Mouse (Mus musculus) T-cell, adult 2 months (primary cell): Measurements from ENCODE around the gene Ccm2l.
A peak's percentile ranks its signal among the peaks of the same experiment; 100 is the strongest.

Source experiments
- DNase-seq: peaks from one replicate; pipeline ENCODE4 v3.0.0; 2022; ENCODE audit warnings: low spot score

Gene Ccm2l

DNA sequence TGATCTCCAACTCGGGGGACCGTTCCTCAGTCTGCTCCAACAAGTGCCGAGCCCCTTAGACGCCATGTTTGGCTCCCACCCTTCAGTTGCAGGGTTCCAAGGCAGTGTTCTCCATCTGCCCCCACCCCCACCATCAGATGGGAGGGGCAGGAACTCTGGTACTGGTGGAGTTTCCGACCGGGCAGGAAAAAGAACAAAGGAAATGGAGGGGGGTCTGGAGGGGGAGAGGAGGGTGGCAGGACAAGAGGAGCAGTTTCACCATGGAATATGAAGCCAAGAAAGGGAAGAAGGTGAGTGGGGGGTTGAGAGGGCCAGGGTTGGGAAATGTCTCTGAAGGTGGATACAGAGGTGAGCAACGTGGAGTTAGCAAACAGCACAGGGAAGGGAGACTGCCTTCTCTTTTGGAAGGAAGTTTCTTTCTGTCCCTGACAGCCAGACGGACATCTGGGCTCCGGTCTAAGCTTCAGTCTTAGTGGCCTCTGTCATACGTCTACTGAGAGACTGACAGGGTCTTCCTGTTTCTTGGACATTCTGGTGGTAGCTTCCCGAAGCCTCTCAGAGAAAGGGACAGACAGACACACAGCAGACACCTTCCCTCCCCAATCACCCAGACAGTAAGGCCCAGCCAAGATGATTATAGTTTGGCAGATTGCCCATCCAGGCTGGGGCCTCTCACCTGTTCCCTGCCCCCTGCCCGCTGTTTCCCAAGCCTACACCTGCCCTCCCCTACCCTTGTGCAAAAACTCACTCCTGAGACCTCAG, at the start of gene Ccm2l:
Gene Ccm2l (plus strand): TSS at position 209 of the 762 bp plus-strand sequence.
- DNase-seq, result no peak

GRCm38 (mm10) chr2:153016786-153017185, 49.0 kb upstream of the Ccm2l start:
- no peak for DNase-seq

DNA sequence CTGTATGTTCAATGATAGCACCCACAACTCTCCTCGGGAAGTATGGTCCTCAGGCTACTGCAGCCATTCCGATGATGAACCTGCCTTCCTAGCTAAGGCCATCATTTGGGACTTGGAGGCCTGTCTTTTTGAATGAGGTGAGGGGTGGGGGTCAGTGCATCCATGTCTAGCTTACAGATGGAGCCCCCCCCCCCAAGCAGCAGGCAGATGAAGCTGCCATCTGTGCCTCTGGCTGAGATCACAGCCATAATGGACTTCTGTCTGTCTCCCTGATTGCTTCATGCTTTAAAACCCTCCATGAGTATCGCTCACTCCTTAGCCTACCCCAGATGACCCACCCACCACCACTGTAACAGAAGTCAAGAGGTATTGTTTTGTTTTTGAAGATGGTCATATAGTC, 46.4 kb upstream of the Ccm2l start:
- DNase-seq, result no peak

DNA sequence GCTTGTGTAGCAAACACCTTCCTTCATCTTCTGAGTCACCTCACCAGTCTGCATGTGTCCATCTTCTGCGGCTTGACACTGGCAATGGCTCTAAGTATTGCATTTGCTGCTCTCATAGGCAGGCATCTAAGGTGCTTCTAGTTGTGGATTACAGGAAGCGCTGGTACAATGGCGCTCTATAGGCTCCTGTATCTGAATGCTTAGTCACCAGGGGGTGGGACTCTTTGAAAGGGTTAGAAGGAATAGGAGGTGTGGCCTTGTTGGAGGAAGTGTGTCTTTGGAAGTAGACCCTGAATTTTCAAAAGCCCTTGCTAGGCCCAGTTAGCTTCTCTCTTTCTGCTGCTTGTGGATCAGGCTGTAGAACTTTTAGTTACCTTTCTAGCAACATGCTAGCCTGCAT, 44.6 kb upstream of the Ccm2l start:
- no peak for DNase-seq

DNA sequence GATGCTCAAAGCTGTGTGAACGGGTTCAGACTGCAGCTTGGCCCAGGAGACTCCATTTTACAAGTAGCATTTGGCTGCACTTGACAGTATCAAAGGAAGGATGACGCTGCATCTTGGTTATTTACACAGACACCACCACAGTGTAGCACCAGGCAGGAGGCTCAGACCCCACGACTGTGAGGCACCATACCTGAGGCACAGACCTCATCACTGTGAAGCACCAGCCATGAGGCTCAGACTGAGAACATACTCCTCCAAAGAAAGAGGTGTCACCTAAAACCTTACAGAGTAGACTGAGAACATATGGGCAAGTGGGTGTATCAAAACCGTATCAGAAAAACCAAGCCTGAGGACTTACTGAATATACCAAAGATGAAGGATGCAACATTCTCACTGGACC, 42.9 kb upstream of the Ccm2l start:
- DNase-seq, result no peak

- no peak for DNase-seq
Observed at GRCm38 (mm10) chr2:153026052-153026451, 39.7 kb upstream of the Ccm2l start.

GRCm38 (mm10) chr2:153027501-153027900, 38.3 kb upstream of the Ccm2l start:
- no peak for DNase-seq

DNA sequence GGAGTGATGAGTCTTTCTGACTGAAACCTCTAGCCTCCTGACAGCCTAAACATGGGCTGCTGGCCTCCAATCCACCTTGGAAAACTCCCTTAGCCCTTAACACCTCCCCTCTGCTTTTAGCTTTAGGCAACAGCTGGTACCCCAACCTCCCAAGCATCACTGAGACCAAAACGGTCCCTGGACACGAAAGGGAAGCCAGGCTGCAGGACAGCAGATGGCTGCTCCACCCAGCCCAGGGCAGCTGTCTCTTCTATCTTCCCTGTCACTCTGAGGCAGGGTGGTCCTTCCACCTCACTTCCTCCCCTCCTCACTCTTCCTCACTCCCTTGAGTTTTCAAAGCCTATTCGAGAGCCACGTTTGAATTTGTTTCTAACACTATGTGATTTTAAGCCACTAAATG, 35.3 kb upstream of the Ccm2l start:
- DNase-seq, result no peak

GRCm38 (mm10) chr2:153031126-153032082, 34.4 kb upstream of the Ccm2l start, which contains the start of gene Xkr7:
TSS of gene Xkr7 (plus strand) at chr2:153031852.
- no peak for DNase-seq

GRCm38 (mm10) chr2:153032083-153032842, 33.5 kb upstream of the Ccm2l start:
- peak; percentile 60 for DNase-seq

GRCm38 (mm10) chr2:153032973-153033372, 32.8 kb upstream of the Ccm2l start:
- no peak for DNase-seq

DNA sequence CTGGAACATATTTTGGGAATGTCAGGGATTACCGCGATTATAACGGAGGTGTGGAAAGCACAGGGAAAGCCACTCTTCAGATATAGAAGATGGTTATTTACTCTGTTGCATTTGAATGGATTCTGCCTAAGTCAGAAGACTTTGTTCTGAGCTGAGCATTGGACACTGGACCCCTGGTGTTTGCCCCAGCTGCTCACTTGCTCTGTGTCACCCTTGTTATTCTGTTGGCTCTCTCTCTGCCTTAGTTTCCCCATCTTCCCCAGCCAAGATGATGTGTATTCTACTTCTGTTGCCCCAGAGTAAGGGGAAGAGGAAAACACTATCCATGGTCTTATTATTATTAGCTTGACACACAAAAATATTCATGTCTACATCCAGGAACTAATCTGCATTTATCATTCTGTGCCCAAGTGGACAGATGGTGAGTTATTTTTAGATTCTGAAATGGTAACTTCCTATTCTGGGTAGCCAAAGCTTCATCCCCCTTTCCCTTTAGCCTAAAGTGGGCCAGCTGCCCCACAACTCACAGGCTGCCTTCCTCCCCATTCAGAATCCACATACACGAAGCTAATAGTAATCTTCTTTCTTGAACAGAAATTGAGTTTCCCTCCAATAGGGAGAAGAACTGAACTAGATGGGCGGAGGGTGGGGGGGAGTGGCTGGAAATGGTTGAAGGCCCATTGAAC, 32.1 kb upstream of the Ccm2l start:
- DNase-seq, result no peak

GRCm38 (mm10) chr2:153036690-153037089, 29.1 kb upstream of the Ccm2l start:
- no peak for DNase-seq

DNA sequence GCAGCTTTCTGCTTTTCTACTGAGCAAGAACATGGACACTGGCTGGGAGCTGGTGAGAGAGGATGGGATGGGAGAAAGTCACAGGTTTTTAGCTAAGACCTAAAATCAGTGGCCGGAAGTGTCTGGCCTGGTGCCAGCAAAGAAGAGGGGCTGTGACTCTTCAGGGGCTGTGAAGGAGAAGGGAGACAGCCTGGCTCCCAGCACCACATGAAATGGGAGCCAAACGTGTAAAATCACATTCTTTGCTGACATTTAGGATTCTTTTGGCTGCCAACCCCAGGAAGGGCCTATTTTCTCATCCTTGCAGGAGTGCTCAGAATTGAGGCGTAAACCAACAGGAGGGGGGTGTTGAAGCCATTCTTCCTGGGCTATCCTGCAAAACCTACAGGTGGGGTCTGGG, 21.9 kb upstream of the Ccm2l start:
- DNase-seq, result no peak

DNA sequence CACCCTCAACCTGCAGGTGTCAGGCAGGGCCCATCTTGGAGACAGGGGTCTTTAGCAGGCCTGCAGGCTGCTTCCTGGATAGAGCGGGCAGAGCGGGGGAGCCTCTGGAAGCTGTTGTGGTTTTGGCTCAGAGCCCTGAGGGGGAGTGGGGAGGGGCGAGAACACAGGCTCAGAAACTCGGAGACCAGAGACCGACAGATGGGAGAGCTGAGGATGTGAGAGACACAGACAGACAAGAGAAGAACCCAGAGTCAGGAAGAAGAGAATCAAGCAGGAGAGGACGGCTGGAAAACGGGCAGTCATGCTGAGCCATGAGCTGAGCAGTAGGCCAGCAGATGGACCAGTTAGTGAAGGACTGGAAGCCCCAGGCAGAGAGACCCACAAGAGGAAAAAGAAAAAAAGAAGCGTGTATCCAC, 19.9 kb upstream of the Ccm2l start:
- DNase-seq, result peak; percentile 16

DNA sequence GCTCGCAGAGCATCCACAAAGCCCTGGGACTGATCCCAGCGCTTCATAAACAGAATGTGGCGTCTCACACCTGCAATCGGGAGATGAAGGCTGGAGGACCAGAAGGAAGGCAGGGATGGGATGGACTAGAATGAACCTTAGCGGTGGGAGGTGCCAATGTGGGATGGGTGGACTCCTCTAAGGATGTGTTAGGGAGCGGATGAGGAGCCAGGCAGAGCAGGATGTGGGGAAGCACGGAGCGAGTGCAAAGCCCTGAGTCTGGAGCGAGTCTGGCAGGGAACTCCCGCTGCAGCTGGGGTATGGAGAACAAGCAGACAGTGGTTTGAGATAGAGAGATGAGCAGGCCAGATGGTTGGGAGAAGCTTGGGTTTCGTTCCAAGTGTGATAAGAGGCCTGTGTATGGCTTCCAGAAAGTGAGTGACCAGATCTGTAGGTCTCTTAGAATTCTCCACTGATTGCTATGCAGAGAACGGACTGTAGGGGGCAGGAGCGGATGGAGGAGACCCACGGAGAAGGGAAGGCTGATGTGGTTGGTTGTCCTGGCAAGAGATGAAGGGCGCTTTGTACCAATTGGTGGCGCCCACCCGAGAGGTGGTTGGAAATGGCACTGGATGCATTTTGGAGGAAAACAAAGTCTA, 17.8 kb upstream of the Ccm2l start:
- peak; percentile 8 for DNase-seq

- no peak for DNase-seq
Observed at GRCm38 (mm10) chr2:153049288-153049996, 16.3 kb upstream of the Ccm2l start.

GRCm38 (mm10) chr2:153049997-153050358, 15.8 kb upstream of the Ccm2l start:
- DNase-seq, result no peak

DNA sequence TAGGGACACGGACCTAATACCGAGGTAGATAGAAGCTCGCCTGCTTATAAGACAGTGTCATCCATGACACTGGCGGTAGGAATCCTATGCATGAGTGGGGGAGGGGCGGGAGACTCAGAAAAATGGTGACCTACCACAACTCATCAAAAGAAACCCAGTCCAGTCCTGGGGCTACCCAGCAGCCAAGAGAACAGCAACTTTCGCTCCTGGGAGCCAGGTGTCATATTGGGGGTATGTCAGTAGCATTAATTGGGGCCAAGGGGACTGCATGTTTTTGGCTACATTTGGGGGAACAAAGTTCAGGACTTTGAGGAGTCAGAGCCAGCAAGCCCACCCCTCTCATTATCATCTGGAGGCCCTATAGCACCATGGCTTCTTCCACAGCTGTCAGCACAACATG, 14.7 kb upstream of the Ccm2l start:
- DNase-seq, result no peak

DNA sequence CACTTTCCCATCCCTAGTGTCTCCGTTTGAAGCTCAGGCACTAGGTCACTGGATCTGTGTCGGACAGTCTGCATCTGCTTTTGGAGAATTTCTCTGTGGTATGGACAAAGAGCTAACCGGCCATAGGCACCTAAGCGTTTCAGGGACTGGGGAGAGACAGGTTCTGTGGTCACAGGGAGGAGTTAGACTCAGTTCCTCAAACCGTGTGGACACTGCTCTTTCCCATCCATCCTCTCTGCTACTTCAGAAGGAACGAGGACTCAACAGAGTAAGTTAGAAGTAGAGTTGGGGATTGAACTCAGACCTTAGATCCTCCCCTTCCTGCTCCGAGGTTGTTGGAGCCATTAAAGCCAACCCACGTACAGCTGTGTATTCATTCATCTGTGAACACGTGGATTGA, 14.2 kb upstream of the Ccm2l start:
- DNase-seq, result no peak
